8 mouse cellular contexts compared by ENCODE assay signal in the genomic region with DNA sequence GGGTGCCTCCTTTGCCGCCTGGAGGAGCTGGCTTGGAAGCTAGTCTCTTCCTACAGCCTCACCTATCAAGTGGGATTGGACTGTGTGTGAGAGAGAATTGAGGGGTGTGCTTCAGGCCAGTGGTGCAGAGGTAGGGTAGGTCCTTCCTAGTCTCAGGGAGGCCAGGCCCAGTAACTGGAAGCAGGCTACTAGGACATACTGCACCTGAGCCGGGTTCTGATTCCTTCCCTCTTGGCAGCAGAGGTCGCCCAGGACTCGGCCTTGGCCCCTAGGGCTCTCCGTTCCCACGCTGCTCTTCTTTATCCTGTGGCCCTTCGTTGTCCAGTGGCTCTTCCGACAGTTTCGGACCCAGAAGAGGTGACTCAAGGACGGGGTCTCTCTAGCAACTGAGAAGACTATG. TPM values are rescaled to one million over a fixed set of nuclear protein-coding genes. Genes with fewer than 3 reads are reported as not detected.
DNase-seq lines count a peak whose midpoint lies in the region; ATAC-seq and TF ChIP-seq lines count a peak whose summit lies in the region.

No protein-coding gene starts in this region.

- peak overlapping the region; percentile 59 for H3K9ac ChIP-seq in lung, embryonic 14.5 days
- H3K9ac ChIP-seq in forebrain, embryonic 14.5 days (ENCODE audit: low read length) = no peak overlapping the region

- no peak for DNase-seq in lung, embryonic 14.5 days
- no peak for DNase-seq in lung, adult 2 months
- no peak for DNase-seq in forebrain, embryonic 14.5 days (ENCODE audit: low spot score)
- peak; percentile 33 for DNase-seq in kidney, postnatal 14 days
- DNase-seq in B cell, adult 2 months = no peak
- DNase-seq in thymus, postnatal 0 days (ENCODE audit: low spot score) = no peak
- DNase-seq in thymus, postnatal 10 days (ENCODE audit: low spot score in 2 of 2) = no peak

- ATAC-seq in lung, embryonic 14.5 days (ENCODE audit: insufficient read depth) = no peak
- ATAC-seq in forebrain, embryonic 14.5 days = no peak

- no peaks in the 10 kb centered on the region for H3K36me3 ChIP-seq in lung, embryonic 14.5 days (ENCODE audit: insufficient read depth)
- no peaks in the 10 kb centered on the region for H3K36me3 ChIP-seq in forebrain, embryonic 14.5 days (ENCODE audit: control insufficient read depth, insufficient read depth, low read length)
- H3K36me3 ChIP-seq in small intestine, adult 2 months (ENCODE audit: control insufficient read depth, insufficient read depth, low read length) = peaks cover 17% of the 10 kb centered on the region

- H3K9me3 ChIP-seq in lung, embryonic 14.5 days (ENCODE audit: low read depth, low read length) = no peaks in the 10 kb centered on the region
- H3K9me3 ChIP-seq in forebrain, embryonic 14.5 days (replicated peaks; ENCODE audit: control insufficient read depth, low read length) = no peaks in the 10 kb centered on the region

- peak overlapping the region; percentile 86 for H3K4me2 ChIP-seq in lung, embryonic 14.5 days
- H3K4me2 ChIP-seq in forebrain, embryonic 14.5 days (ENCODE audit: low read length) = peak overlapping the region; percentile 48; the same call in 1 of the 2 replicates

- TF ChIP-seq CTCF in lung, embryonic 14.5 days (IDR thresholded peaks at IDR 0.05; ENCODE audit: low read depth) = no peak
- TF ChIP-seq CTCF in lung, adult 2 months (IDR thresholded peaks at IDR 0.05; ENCODE audit: insufficient read depth, low read length) = no peak
- TF ChIP-seq CTCF in small intestine, adult 2 months (IDR thresholded peaks at IDR 0.05; ENCODE audit: extremely low read depth, insufficient read length, insufficient replicate concordance, low read depth, low read length) = no peak

- WGBS in lung, embryonic 14.5 days = 19% methylated on average over 10 of the region's 10 CpGs
- 47% methylated on average over 10 of the region's 10 CpGs for whole genome bisulfite sequencing in lung, adult 2 months
- 16% methylated on average over 10 of the region's 10 CpGs for WGBS in forebrain, embryonic 14.5 days
- 57% methylated on average over 10 of the region's 10 CpGs for WGBS in small intestine, adult 2 months

- TF ChIP-seq POLR2A in lung, adult 2 months (IDR thresholded peaks at IDR 0.05; ENCODE audit: borderline replicate concordance, extremely low read depth, low read depth, low read length) = no peak
- no peak for TF ChIP-seq POLR2A in small intestine, adult 2 months (IDR thresholded peaks at IDR 0.05; ENCODE audit: low read depth, low read length)

- H3K27me3 ChIP-seq in lung, embryonic 14.5 days (ENCODE audit: insufficient read depth, low read length) = no peaks in the 10 kb centered on the region
- peaks cover 22% of the 10 kb centered on the region for H3K27me3 ChIP-seq in forebrain, embryonic 14.5 days (replicated peaks; ENCODE audit: control insufficient read depth, insufficient read depth, low read length)
- H3K27me3 ChIP-seq in small intestine, adult 2 months (ENCODE audit: control insufficient read depth, insufficient read depth, low read length) = no peaks in the 10 kb centered on the region

- H3K27ac ChIP-seq in lung, embryonic 14.5 days (ENCODE audit: low read depth) = no peak overlapping the region
- no peak overlapping the region for H3K27ac ChIP-seq in forebrain, embryonic 14.5 days (ENCODE audit: low read depth, low read length)
- peak overlapping the region; percentile 39; the same call in 1 of the 2 replicates for H3K27ac ChIP-seq in small intestine, adult 2 months (ENCODE audit: insufficient read depth, low read depth, low read length)

- H3K4me1 ChIP-seq in lung, embryonic 14.5 days (ENCODE audit: insufficient read depth) = peaks cover 17% of the 10 kb centered on the region
- H3K4me1 ChIP-seq in lung, adult 2 months (ENCODE audit: control insufficient read depth, insufficient read depth, low read length) = no peaks in the 10 kb centered on the region; the same call in 1 of the 2 replicates
- H3K4me1 ChIP-seq in forebrain, embryonic 14.5 days (ENCODE audit: control insufficient read depth, insufficient read depth, low read length) = peaks cover 13% of the 10 kb centered on the region
- peaks cover 21% of the 10 kb centered on the region for H3K4me1 ChIP-seq in small intestine, adult 2 months (ENCODE audit: control insufficient read depth, insufficient read depth, insufficient read length, low read length)

- peak overlapping the region; percentile 41 for H3K4me3 ChIP-seq in lung, embryonic 14.5 days (ENCODE audit: low read depth, low read length)
- H3K4me3 ChIP-seq in lung, adult 2 months (replicated peaks; ENCODE audit: extremely low read depth, low read depth, low read length) = no peak overlapping the region
- H3K4me3 ChIP-seq in forebrain, embryonic 14.5 days (ENCODE audit: low read depth, low read length) = no peak overlapping the region
- H3K4me3 ChIP-seq in small intestine, adult 2 months (ENCODE audit: low read depth, low read length) = peak overlapping the region; percentile 57

RNA-seq across cellular contexts. Expression of a gene that starts 4.7 kb away (rescaled TPM):
- 5.3 and 5.8 TPM in 2 replicates for polyA plus RNA-seq in lung, embryonic 14.5 days (2014; fragmentation: Nextera tagmentation; extraction: Ambion mirVana)
- polyA plus RNA-seq in lung, adult 2 months (2012; rRNA removed) = 15.2 and 16.0 TPM in 2 replicates
- polyA plus RNA-seq in forebrain, embryonic 14.5 days (2014; fragmentation: Nextera tagmentation; extraction: Ambion mirVana) = 4.8 and 5.4 TPM in 2 replicates
- 4.3 and 11.4 TPM in 2 replicates for polyA plus RNA-seq in small intestine, adult 2 months (2012; rRNA removed)
- 4.9 and 5.9 TPM in 2 replicates for polyA plus RNA-seq in thymus, postnatal 0 days (2015; fragmentation: Nextera tagmentation; extraction: Ambion mirVana)

RNA-seq across cellular contexts. Expression of a gene that starts 9.8 kb away (rescaled TPM):
- polyA plus RNA-seq in lung, embryonic 14.5 days (2014; fragmentation: Nextera tagmentation; extraction: Ambion mirVana) = 11.0 and 14.4 TPM in 2 replicates
- 41.1 and 46.5 TPM in 2 replicates for polyA plus RNA-seq in lung, adult 2 months (2012; rRNA removed)
- 10.4 and 11.8 TPM in 2 replicates for polyA plus RNA-seq in forebrain, embryonic 14.5 days (2014; fragmentation: Nextera tagmentation; extraction: Ambion mirVana)
- polyA plus RNA-seq in small intestine, adult 2 months (2012; rRNA removed) = 89.3 and 234 TPM in 2 replicates
- 22.0 and 23.5 TPM in 2 replicates for polyA plus RNA-seq in thymus, postnatal 0 days (2015; fragmentation: Nextera tagmentation; extraction: Ambion mirVana)

RNA-seq across cellular contexts. Expression of a gene that starts 9.8 kb away (rescaled TPM):
- polyA plus RNA-seq in lung, embryonic 14.5 days (2014; fragmentation: Nextera tagmentation; extraction: Ambion mirVana) = 1.0 and 2.5 TPM in 2 replicates
- 11.0 and 17.2 TPM in 2 replicates for polyA plus RNA-seq in lung, adult 2 months (2012; rRNA removed)
- 1.1 and 1.4 TPM in 2 replicates for polyA plus RNA-seq in forebrain, embryonic 14.5 days (2014; fragmentation: Nextera tagmentation; extraction: Ambion mirVana)
- 3.1 and 4.8 TPM in 2 replicates for polyA plus RNA-seq in small intestine, adult 2 months (2012; rRNA removed)
- 1.2 and 1.3 TPM in 2 replicates for polyA plus RNA-seq in thymus, postnatal 0 days (2015; fragmentation: Nextera tagmentation; extraction: Ambion mirVana)

RNA-seq across cellular contexts. Expression of a gene that starts 20.9 kb away (rescaled TPM):
- 9.3 and 9.5 TPM in 2 replicates for polyA plus RNA-seq in lung, embryonic 14.5 days (2014; fragmentation: Nextera tagmentation; extraction: Ambion mirVana)
- 2.9 and 4.7 TPM in 2 replicates for polyA plus RNA-seq in lung, adult 2 months (2012; rRNA removed)
- 9.6 and 13.4 TPM in 2 replicates for polyA plus RNA-seq in forebrain, embryonic 14.5 days (2014; fragmentation: Nextera tagmentation; extraction: Ambion mirVana)
- 0.86 and 2.2 TPM in 2 replicates for polyA plus RNA-seq in small intestine, adult 2 months (2012; rRNA removed)
- polyA plus RNA-seq in thymus, postnatal 0 days (2015; fragmentation: Nextera tagmentation; extraction: Ambion mirVana) = 6.9 and 8.9 TPM in 2 replicates

RNA-seq across cellular contexts. Expression of a gene that starts 59.6 kb away (rescaled TPM):
- 2.5 and 2.8 TPM in 2 replicates for polyA plus RNA-seq in lung, embryonic 14.5 days (2014; fragmentation: Nextera tagmentation; extraction: Ambion mirVana)
- 26.4 and 31.7 TPM in 2 replicates for polyA plus RNA-seq in lung, adult 2 months (2012; rRNA removed)
- 1.2 and 3.2 TPM in 2 replicates for polyA plus RNA-seq in forebrain, embryonic 14.5 days (2014; fragmentation: Nextera tagmentation; extraction: Ambion mirVana)
- polyA plus RNA-seq in small intestine, adult 2 months (2012; rRNA removed) = 7.1 and 8.4 TPM in 2 replicates
- 56.9 and 59.8 TPM in 2 replicates for polyA plus RNA-seq in thymus, postnatal 0 days (2015; fragmentation: Nextera tagmentation; extraction: Ambion mirVana)

Comparison
In these comparisons a context has a peak if more than half of its experiments do, and no peak if none do; other contexts are left out.
1. H3K4me3 ChIP-seq: peak in lung, embryonic 14.5 days (single experiment) and small intestine, adult 2 months (single experiment); none in lung, adult 2 months (single experiment) and forebrain, embryonic 14.5 days (single experiment).